In genomic region chr14:118735114-118735513, GRCm38 (mm10) we compare ENCODE assay signal across 10 mouse cellular contexts. TPM values are rescaled to one million over a fixed set of nuclear protein-coding genes. Genes with fewer than 3 reads are reported as not detected.
DNase-seq lines count a peak whose midpoint lies in the region; ATAC-seq and TF ChIP-seq lines count a peak whose summit lies in the region.
"Had no signal": no experiment of that assay in that cellular context is flagged by ENCODE, and none has a peak within 500 bp of the region (broad histone marks: within the 10 kb centered on the region; RNA-seq: fewer than 3 reads in every experiment).

No protein-coding gene starts in this region.

- no peak overlapping the region for H3K27ac ChIP-seq in kidney, postnatal 0 days
- H3K27ac ChIP-seq in kidney, embryonic 15.5 days: no peak overlapping the region
- H3K27ac ChIP-seq in forebrain, embryonic 16.5 days (ENCODE audit: low read length): no peak overlapping the region
- no peak overlapping the region for H3K27ac ChIP-seq in midbrain, postnatal 0 days (ENCODE audit: low read depth, low read length)
- H3K27ac ChIP-seq in cerebellum, adult 2 months (ENCODE audit: insufficient read depth, low read length): no peak overlapping the region

- no peak for TF ChIP-seq CTCF in kidney, postnatal 0 days (IDR thresholded peaks at IDR 0.05; ENCODE audit: low read depth)
- no peak for TF ChIP-seq CTCF in brain, embryonic 14.5 days (IDR thresholded peaks at IDR 0.05; ENCODE audit: borderline replicate concordance, extremely low read depth, insufficient read depth, insufficient read length)
- TF ChIP-seq CTCF in midbrain, postnatal 0 days (IDR thresholded peaks at IDR 0.05): no peak
- TF ChIP-seq CTCF in cerebellum, adult 2 months (IDR thresholded peaks at IDR 0.05; ENCODE audit: borderline replicate concordance, insufficient read depth, low read depth, low read length): no peak

- H3K36me3 ChIP-seq in kidney, postnatal 0 days (ENCODE audit: insufficient read depth, low read length): no peaks in the 10 kb centered on the region
- no peaks in the 10 kb centered on the region for H3K36me3 ChIP-seq in kidney, embryonic 15.5 days
- no peaks in the 10 kb centered on the region for H3K36me3 ChIP-seq in forebrain, embryonic 16.5 days (ENCODE audit: control insufficient read depth, insufficient read depth)
- no peaks in the 10 kb centered on the region for H3K36me3 ChIP-seq in midbrain, postnatal 0 days (ENCODE audit: insufficient read depth, low read length)

- H3K27me3 ChIP-seq in kidney, postnatal 0 days (ENCODE audit: insufficient read depth, low read length): no peaks in the 10 kb centered on the region
- no peaks in the 10 kb centered on the region for H3K27me3 ChIP-seq in kidney, embryonic 15.5 days
- no peaks in the 10 kb centered on the region for H3K27me3 ChIP-seq in forebrain, embryonic 16.5 days (replicated peaks; ENCODE audit: control insufficient read depth, insufficient read depth, low read length)
- no peaks in the 10 kb centered on the region for H3K27me3 ChIP-seq in midbrain, postnatal 0 days (ENCODE audit: insufficient read depth, low read length)
- H3K27me3 ChIP-seq in cerebellum, adult 2 months (ENCODE audit: control insufficient read depth, insufficient read depth, low read length): no peaks in the 10 kb centered on the region

- no peak overlapping the region for H3K4me3 ChIP-seq in kidney, postnatal 0 days (replicated peaks; ENCODE audit: low read depth, low read length)
- no peak overlapping the region for H3K4me3 ChIP-seq in kidney, embryonic 15.5 days (replicated peaks)
- H3K4me3 ChIP-seq in forebrain, embryonic 16.5 days (replicated peaks; ENCODE audit: low read length): no peak overlapping the region
- no peak overlapping the region for H3K4me3 ChIP-seq in midbrain, postnatal 0 days (ENCODE audit: low read depth, low read length)
- H3K4me3 ChIP-seq in cerebellum, adult 2 months (replicated peaks; ENCODE audit: insufficient read depth, low read depth, low read length): no peak overlapping the region

- no peak for ATAC-seq in kidney, postnatal 0 days (replicated peaks; ENCODE audit: low FRiP score, low read depth)
- ATAC-seq in kidney, embryonic 15.5 days (replicated peaks; ENCODE audit: low FRiP score): no peak
- ATAC-seq in forebrain, embryonic 16.5 days: peak; percentile 92
- peak; percentile 89 for ATAC-seq in midbrain, postnatal 0 days (ENCODE audit: low FRiP score)

- H3K4me1 ChIP-seq in kidney, postnatal 0 days (replicated peaks; ENCODE audit: insufficient read depth, low read length): no peaks in the 10 kb centered on the region
- 0 out of 2 replicates have a peak, but pooled peaks cover 3% of the 10 kb centered on the region for H3K4me1 ChIP-seq in kidney, embryonic 15.5 days
- H3K4me1 ChIP-seq in forebrain, embryonic 16.5 days (replicated peaks; ENCODE audit: control insufficient read depth, insufficient read depth, low read length): peaks cover 3% of the 10 kb centered on the region
- no peaks in the 10 kb centered on the region for H3K4me1 ChIP-seq in midbrain, postnatal 0 days (ENCODE audit: insufficient read depth, low read length)
- H3K4me1 ChIP-seq in cerebellum, adult 2 months (ENCODE audit: control insufficient read depth, insufficient read depth, low read length): no peaks in the 10 kb centered on the region

- no peak overlapping the region for H3K9ac ChIP-seq in kidney, postnatal 0 days (ENCODE audit: low read depth, low read length)
- no peak overlapping the region for H3K9ac ChIP-seq in kidney, embryonic 15.5 days
- H3K9ac ChIP-seq in forebrain, embryonic 16.5 days (replicated peaks; ENCODE audit: low read depth, low read length): no peak overlapping the region
- H3K9ac ChIP-seq in midbrain, postnatal 0 days (replicated peaks; ENCODE audit: low read length, poor library complexity, severe bottlenecking): no peak overlapping the region

- no peak for TF ChIP-seq POLR2A in brain, embryonic 14.5 days (IDR thresholded peaks at IDR 0.05; ENCODE audit: borderline replicate concordance, extremely low read depth, insufficient read depth, insufficient read length, poor library complexity, severe bottlenecking)
- TF ChIP-seq POLR2A in cerebellum, adult 2 months (IDR thresholded peaks at IDR 0.05; ENCODE audit: borderline replicate concordance, insufficient read depth, low read length): no peak

- no peaks in the 10 kb centered on the region for H3K9me3 ChIP-seq in kidney, postnatal 0 days (replicated peaks; ENCODE audit: low read length)
- H3K9me3 ChIP-seq in kidney, embryonic 15.5 days (replicated peaks): 0 out of 2 replicates have a peak, but pooled peaks cover 1% of the 10 kb centered on the region
- H3K9me3 ChIP-seq in forebrain, embryonic 16.5 days (ENCODE audit: control insufficient read depth, low read length): 0 out of 2 replicates have a peak, but pooled peaks cover 4% of the 10 kb centered on the region
- peaks cover 2% of the 10 kb centered on the region; the same call in 1 of the 2 replicates for H3K9me3 ChIP-seq in midbrain, postnatal 0 days (ENCODE audit: low read length)

- WGBS in kidney, postnatal 0 days: 65% methylated on average over 2 of the region's 2 CpGs
- 70% methylated on average over 2 of the region's 2 CpGs for WGBS in kidney, embryonic 15.5 days
- WGBS in forebrain, embryonic 16.5 days: 14% methylated on average over 2 of the region's 2 CpGs
- 18% methylated on average over 2 of the region's 2 CpGs for WGBS in midbrain, postnatal 0 days
- 53% methylated on average over 2 of the region's 2 CpGs for WGBS in cerebellum, adult 2 months

- no peak overlapping the region for H3K4me2 ChIP-seq in kidney, postnatal 0 days (ENCODE audit: low read length)
- H3K4me2 ChIP-seq in kidney, embryonic 15.5 days: no peak overlapping the region
- H3K4me2 ChIP-seq in forebrain, embryonic 16.5 days (ENCODE audit: low read length): no peak overlapping the region
- no peak overlapping the region for H3K4me2 ChIP-seq in midbrain, postnatal 0 days (ENCODE audit: low read depth, low read length, poor library complexity, severe bottlenecking)

- DNase-seq in kidney, postnatal 0 days (ENCODE audit: low spot score): peak; percentile 52
- peak; percentile 90 for DNase-seq in brain, embryonic 14.5 days (ENCODE audit: low read depth)
- DNase-seq in midbrain, postnatal 0 days (ENCODE audit: low spot score): peak; percentile 89
- no peak for DNase-seq in kidney, adult 8-10 months
- no peak for DNase-seq in urinary bladder, postnatal 36 days (ENCODE audit: low spot score in 2 of 2)
- no peak for DNase-seq in cerebellum, adult 2 months
- DNase-seq: layer of hippocampus, postnatal 36 days; right cerebral cortex, postnatal 4 days had no signal

RNA-seq across cellular contexts. Expression of gene Abcc4, which starts 29.1 kb away (rescaled TPM):
- 6.6 and 6.9 TPM in 2 replicates for polyA plus RNA-seq in kidney, postnatal 0 days (2015; fragmentation: Nextera tagmentation; extraction: Ambion mirVana)
- polyA plus RNA-seq in kidney, embryonic 15.5 days (2015; fragmentation: Nextera tagmentation; extraction: Ambion mirVana): 7.3 and 7.9 TPM in 2 replicates
- polyA plus RNA-seq in brain, embryonic 14.5 days (2012; rRNA removed): 1.4 and 1.7 TPM in 2 replicates
- polyA plus RNA-seq in forebrain, embryonic 16.5 days (2015; fragmentation: Nextera tagmentation; extraction: Ambion mirVana): 1.2 and 1.4 TPM in 2 replicates
- 3.5 and 3.6 TPM in 2 replicates for total RNA-seq in midbrain, postnatal 0 days (2014; rRNA removed)
- polyA plus RNA-seq in midbrain, postnatal 0 days (2015; fragmentation: Nextera tagmentation; extraction: Ambion mirVana): 2.2 and 2.4 TPM in 2 replicates
- 4.5 and 5.4 TPM in 2 replicates for polyA plus RNA-seq in cerebellum, adult 2 months (2012; rRNA removed)

RNA-seq across cellular contexts. Expression of gene Cldn10, which starts 52.6 kb away (rescaled TPM):
- polyA plus RNA-seq in kidney, postnatal 0 days (2015; fragmentation: Nextera tagmentation; extraction: Ambion mirVana): 199 and 211 TPM in 2 replicates
- 22.8 and 25.3 TPM in 2 replicates for polyA plus RNA-seq in kidney, embryonic 15.5 days (2015; fragmentation: Nextera tagmentation; extraction: Ambion mirVana)
- 0.31 and 0.33 TPM in 2 replicates for polyA plus RNA-seq in brain, embryonic 14.5 days (2012; rRNA removed)
- 1.8 and 1.9 TPM in 2 replicates for polyA plus RNA-seq in forebrain, embryonic 16.5 days (2015; fragmentation: Nextera tagmentation; extraction: Ambion mirVana)
- total RNA-seq in midbrain, postnatal 0 days (2014; rRNA removed): 10.7 and 11.8 TPM in 2 replicates
- 24.1 and 32.1 TPM in 2 replicates for polyA plus RNA-seq in midbrain, postnatal 0 days (2015; fragmentation: Nextera tagmentation; extraction: Ambion mirVana)
- 21.2 and 24.5 TPM in 2 replicates for polyA plus RNA-seq in cerebellum, adult 2 months (2012; rRNA removed)

Comparison
In these comparisons a context has a peak if more than half of its experiments do, and no peak if none do; other contexts are left out.
1. DNase-seq: peak in kidney, postnatal 0 days (single experiment), brain, embryonic 14.5 days (single experiment) and midbrain, postnatal 0 days (single experiment); none in kidney, adult 8-10 months (0 of 2), urinary bladder, postnatal 36 days (0 of 2) and cerebellum, adult 2 months (0 of 2).
2. ATAC-seq: peak in forebrain, embryonic 16.5 days (single experiment) and midbrain, postnatal 0 days (single experiment); none in kidney, postnatal 0 days (single experiment) and kidney, embryonic 15.5 days (single experiment).